Mouse (Mus musculus): ENCODE results near the gene Cacna1s. TPM values are rescaled to one million over a fixed set of nuclear protein-coding genes. Genes with fewer than 3 reads are reported as not detected.

Gene Cacna1s
- total RNA-seq, 2 experiments from 2014 or later: 763 to 788 TPM

- no peak for DNase-seq
Observed at GRCm38 (mm10) chr1:136137071-136137531, 84.6 kb downstream of the Cacna1s start.

GRCm38 (mm10) chr1:136137575-136137974, 85.0 kb downstream of the Cacna1s start:
- no peak for DNase-seq

DNA sequence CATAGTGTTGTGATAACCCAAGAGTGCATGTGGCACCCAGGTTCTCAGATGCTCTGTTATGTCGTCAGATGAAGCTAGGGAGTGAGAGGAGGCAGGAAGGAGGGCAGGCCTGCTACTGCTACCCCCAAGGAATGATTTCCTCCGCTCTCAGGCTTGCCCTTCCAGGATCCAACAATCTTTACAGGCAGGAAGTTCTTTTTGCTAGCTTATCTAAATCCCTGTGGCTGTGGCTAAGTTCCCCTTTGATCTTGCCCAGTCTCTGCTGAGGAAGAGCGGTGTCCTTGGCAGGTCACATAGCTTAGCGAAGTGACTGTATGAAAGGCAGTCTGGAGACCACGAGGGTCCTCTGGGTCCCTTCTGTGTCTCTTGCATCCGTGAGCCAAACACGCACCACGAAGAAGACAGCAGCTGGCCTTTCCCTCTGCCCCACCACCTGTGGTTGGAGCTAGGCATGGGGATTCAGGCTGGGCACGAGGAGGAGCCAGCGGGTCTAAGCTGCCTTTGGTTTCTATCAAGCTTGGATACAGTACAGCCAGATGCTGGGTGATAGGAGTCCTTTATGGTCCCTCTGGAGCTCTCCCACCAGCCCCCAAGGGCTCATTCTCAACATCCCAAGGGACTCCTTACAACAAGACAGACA, 85.8 kb downstream of the Cacna1s start:
- no peak for DNase-seq

DNA sequence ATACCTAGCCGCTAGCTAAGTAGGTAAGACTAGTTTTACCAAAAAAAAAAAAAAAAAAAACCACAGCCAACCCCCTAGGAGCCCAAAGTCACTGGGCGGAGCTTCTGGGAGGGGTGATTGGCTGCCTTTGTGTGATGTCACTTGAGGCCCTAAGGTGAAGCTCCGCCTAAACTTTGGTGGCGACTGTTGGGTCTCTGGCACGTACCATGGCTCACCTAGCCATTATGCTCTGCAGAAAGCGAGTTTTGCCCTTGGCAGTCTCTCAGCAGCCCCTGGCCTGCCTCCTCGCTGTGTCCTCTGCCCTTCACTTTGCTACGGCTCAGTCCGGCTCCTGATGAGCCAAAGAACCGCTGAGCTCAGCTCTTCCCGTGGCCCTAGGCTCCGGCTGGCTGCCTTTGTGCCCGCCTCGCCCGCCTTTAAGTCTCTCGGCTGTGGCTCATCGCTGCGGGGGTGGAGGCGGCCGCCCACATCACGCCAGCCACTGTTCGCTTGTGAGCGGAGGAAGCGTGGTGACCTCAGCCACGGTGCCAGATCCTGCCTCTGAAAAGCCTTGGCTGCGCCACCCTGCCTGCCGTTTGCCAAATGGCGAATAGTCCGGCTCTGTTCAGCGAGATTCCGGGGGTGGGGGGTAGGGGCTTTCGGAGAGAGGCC, 87.6 kb downstream of the Cacna1s start:
- peak; percentile 58 for DNase-seq

- DNase-seq: no peak
Observed at GRCm38 (mm10) chr1:136141176-136141950, 88.8 kb downstream of the Cacna1s start.

- no peak for DNase-seq
Observed at GRCm38 (mm10) chr1:136142336-136142735, 89.8 kb downstream of the Cacna1s start.

GRCm38 (mm10) chr1:136143514-136143913, 91.0 kb downstream of the Cacna1s start:
- DNase-seq: no peak

GRCm38 (mm10) chr1:136149702-136150101, 97.2 kb downstream of the Cacna1s start:
- DNase-seq: no peak

DNA sequence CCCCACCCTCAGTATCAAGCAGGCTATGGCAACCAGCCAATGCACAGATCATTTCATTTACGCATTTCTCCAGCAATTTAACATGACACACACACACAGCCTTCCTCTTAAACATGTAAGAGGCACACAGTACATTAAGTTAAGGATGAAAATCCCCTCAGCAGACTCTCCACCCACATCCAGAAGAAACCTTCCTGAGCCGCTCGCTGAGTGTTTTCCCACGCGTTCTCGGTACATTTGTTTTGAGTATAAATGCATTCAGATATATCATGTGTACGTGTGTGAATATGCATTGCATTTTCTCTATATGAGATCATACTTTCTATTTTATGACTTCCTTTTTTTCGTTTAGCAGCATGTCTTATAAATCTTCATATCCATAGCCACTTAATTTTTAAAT, 98.8 kb downstream of the Cacna1s start:
- no peak for DNase-seq

GRCm38 (mm10) chr1:136156304-136156703, 103.8 kb downstream of the Cacna1s start:
- DNase-seq: no peak

DNA sequence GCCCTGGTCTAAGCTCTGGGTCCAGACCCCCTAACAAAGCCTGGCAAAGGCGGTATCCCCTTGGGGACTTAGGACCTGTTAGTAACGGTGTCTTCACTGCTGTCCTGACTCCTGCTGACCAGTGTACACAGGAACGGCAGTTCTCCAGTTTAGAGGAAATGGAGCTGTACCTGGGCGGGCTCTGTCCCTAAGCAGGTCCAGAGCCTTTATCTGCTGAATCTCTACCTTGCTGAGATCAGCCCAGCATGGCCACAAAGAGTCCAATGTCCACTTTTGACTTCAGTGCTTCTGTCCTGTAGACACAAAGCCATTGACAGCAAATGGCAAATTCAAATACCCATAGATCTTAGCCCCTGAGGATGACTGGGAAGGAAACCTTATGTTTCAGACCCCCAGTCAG, 104.4 kb downstream of the Cacna1s start:
- no peak for DNase-seq

DNA sequence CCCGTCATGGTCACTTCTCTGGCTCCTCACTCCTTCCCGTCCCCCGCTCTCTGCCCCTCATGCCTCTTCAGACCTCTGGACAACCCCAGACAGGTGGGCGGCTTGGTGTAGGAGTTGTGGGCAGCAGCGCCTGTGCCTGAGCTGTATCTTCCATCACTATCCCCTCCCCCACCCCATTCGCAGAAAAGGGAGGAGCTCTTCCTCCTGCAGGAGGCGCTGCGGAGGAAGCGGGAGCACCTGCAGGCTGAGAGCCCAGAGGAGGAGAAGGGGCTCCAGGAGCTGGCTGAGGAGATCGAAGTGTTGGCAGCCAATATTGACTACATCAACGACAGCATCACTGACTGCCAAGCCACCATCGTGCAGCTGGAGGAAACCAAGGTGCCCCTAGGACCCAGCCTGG, 107.3 kb downstream of the Cacna1s start:
- no peak for DNase-seq

- no peak for DNase-seq
Observed at GRCm38 (mm10) chr1:136160297-136160696, 107.7 kb downstream of the Cacna1s start.

DNA sequence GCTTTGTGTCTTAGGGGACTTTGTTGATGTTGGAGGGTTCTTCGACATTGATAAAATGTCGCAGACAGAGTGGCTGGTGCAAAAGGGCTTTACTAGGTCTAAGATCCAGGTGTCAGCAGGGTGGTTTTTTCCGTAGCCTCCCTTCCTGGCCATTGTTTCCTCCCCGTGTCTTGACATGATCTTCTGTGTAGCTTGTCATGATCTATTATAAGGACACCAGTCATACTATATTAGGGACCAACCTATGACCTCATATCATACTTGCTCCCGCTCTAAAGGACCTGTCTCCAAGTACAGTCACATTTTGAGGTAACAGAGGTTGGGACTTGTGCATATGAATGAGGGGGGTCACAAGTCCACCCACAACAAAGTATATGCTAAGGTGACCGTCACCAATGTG, 108.4 kb downstream of the Cacna1s start:
- no peak for DNase-seq

GRCm38 (mm10) chr1:136161333-136161921, 108.9 kb downstream of the Cacna1s start:
- DNase-seq: no peak

GRCm38 (mm10) chr1:136165436-136165835, 112.9 kb downstream of the Cacna1s start:
- DNase-seq: no peak

GRCm38 (mm10) chr1:136167657-136168056, 115.1 kb downstream of the Cacna1s start:
- DNase-seq: no peak

Other genes starting within 250 kb of the Cacna1s start
- gene Lad1, start 234.2 kb upstream of the Cacna1s start, total RNA-seq (2021): not detected
- gene Tnnt2, start 216.4 kb upstream of the Cacna1s start, total RNA-seq (2021): 1 to 10 TPM; 6.2 to 8.4 TPM
- gene Pkp1, start 133.5 kb upstream of the Cacna1s start, total RNA-seq (2021): under 1 TPM in 1 of 2 experiments, not detected in 1; 0.11 TPM
- gene Igfn1, start 46.4 kb upstream of the Cacna1s start, total RNA-seq (2021): 10 to 100 TPM in 1 of 2 experiments, 1 to 10 TPM in 1; 5.7 to 11.2 TPM
- gene Tmem9, start 44.6 kb upstream of the Cacna1s start, total RNA-seq (2021): 1 to 10 TPM; 5.8 to 7.0 TPM
- gene Ascl5, start 1.9 kb upstream of the Cacna1s start, total RNA-seq (2021): not detected
- under 1 TPM; 0.36 to 0.78 TPM for gene Kif21b, start 78.6 kb downstream of the Cacna1s start, total RNA-seq (2021)
- gene Mroh3, start 160.1 kb downstream of the Cacna1s start, total RNA-seq (2021): not detected
- not detected for gene Inava, start 181.5 kb downstream of the Cacna1s start, total RNA-seq (2021)
- gene Gpr25, start 208.1 kb downstream of the Cacna1s start, total RNA-seq (2021): not detected